Mouse (Mus musculus) heart, adult 2 months (tissue): ENCODE measurements around the gene Cd4.

ENCODE experiments used
- CTCF ChIP-seq: fragments of 200-600 bp; IDR thresholded peaks from 2 replicates; pipeline ENCODE4 v1.8.1; 2022; ENCODE audit warnings: antibody characterized with exemption, mild to moderate bottlenecking, moderate library complexity
- POLR2A ChIP-seq: fragments of 200-500 bp; IDR thresholded peaks from 2 replicates; pipeline ENCODE4 v1.6.1; 2011; ENCODE audit warnings: mild to moderate bottlenecking, low read depth, low read length, control low read depth; ENCODE audit not compliant: insufficient read depth

GRCm38 (mm10) chr6:124934670-124935069, 46.6 kb upstream of the Cd4 start:
- no peak for TF ChIP-seq CTCF
- no peak for TF ChIP-seq POLR2A
